Mouse (Mus musculus) cerebral cortex, adult 2 months (tissue): Measurements from ENCODE around the gene Fam172a.

ENCODE experiments used
- WGBS: fragments of 180-500 bp; shearing (Covaris S2); methylation state at CpG from one replicate; pipeline ENCODE4 v1.1.7; 2018; 5-methylcytosine and 5-hydroxymethylcytosine counted together

Gene Fam172a

GRCm38 (mm10) chr13:77977121-77977520 is 275.3 kb downstream of the Fam172a start:
- WGBS = 99% methylated on average over 1 of the region's 1 CpGs

DNA sequence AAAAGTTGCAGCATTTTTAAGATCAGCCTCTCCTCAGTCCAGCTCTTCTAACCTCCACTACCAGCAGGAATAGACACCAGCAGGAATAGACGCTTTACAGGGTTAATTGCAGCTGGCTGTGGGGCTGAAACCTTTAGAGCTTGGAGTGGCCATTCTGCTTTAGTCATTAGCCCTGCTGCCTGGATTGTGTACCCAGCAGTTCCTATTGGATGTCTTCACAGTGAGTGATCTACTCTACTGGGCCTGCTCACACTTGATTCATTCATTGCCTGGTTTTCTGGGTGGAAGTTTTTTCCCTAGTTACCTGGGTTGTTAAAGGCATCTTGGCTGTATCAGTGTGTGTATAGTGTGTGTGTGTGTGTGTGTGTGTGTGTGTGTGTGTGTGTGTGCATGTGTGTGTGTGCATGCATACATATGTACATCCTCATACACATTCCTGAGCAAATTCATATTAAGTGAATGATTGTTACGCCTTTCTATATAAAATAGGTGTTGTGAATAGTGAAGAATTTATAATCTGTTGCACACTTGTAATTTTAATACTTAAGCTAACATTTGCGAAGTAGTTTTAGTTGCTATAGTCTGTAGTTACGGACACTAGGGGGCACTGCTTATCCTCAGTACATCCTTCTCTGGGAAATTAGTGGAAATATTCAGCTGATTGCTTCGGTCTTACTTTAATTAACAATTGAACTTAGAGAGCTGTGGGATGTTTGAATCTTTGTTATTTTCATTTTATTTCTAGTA is 280.4 kb downstream of the Fam172a start:
- WGBS = 26% methylated on average over 5 of the region's 5 CpGs

DNA sequence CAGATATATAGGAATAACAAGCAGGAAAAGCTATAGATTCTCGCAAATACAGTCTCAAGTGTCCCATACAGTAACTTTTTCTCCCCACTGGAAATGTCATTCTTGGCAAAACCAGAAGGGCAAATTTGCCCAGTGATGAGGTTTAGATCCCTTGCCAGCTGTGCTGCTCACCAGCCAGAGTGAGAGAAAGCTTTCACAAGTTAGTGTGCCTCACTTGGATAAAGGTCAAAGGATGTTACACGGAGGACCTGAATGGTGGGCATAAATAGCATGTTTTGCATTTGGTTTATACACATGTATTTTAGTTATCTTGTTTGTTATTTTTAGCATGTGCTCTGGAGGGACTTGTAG is 281.0 kb downstream of the Fam172a start:
- WGBS = 42% methylated on average over 2 of the region's 2 CpGs

- 86% methylated on average over 5 of the region's 5 CpGs for WGBS
These were observed 289.5 kb downstream of the Fam172a start for GRCm38 (mm10) chr13:77991189-77991886.

DNA sequence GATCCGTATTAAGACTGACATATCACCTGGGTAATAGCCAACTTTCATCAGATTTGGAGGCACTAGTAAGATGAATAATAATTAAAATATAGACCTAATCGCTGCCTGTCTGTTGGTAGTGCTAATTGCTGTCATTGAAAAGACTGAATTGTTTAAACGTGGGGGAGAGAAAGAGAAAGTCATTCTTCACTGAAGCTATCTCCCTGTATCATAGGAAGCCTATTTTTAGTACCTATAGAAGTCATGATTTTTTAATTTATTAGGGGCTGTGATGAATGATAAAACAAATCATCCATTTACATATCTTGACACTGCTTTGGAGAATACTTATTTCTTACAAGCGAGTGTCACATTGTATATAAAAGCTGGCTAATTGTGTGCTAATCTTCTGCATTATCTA is 302.8 kb downstream of the Fam172a start:
- 75% methylated on average over 4 of the region's 4 CpGs for WGBS

GRCm38 (mm10) chr13:78005344-78005743 is 303.5 kb downstream of the Fam172a start:
- WGBS = 61% methylated on average over 3 of the region's 3 CpGs

DNA sequence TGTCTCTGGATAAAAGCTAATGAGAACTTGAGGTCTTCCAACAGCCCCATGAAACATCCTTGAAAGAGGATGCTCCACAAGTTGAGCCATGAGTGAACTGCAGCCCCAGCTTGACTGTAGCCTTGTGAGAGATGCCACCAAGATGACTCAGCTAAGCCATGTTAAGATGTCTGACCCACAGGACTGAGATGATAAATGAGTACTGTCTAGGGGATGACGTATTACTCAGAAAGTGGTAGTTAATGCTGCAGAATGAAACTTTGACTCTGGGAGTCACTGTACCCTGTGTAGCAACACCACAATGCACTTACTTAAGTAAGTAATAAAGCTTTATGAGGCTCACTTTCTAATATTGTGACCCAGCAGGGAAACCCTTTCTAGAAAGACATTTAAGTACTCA is 308.3 kb downstream of the Fam172a start:
- WGBS = 98% methylated on average over 1 of the region's 1 CpGs

DNA sequence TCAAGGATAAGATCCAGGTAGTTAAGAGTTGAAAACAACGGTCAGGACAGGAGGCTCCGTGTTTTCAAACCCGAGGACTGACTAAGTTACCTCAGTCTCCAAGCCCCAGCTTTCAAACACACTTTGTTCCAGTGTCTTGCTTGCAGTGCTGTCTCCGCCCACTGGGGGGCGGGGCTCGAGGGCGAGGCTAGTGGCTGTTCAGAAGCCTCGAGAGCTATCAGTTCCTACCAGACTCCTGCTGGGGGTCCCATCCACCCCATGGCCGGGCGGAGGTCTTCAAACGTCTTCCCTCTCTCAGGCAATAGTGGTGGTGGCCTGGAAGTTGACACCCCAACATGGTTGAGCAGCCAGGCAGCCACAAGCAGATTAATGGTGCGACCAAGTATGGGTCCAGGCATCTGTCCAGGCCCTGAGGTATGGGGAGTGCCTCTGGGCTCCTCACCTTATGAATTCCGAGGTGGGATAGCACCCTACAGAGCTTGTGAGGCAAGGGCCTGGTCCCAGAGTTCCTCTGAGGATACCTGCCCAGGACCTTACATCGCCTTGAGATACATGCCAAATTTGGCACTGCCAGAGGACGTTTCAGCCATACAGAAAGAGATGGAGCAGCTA is 323.0 kb downstream of the Fam172a start, which contains the start of gene Pou5f2:
Gene Pou5f2, plus strand, starts transcription at position 220 of the 612 bp plus-strand sequence.
- WGBS = 67% methylated on average over 15 of the region's 15 CpGs

DNA sequence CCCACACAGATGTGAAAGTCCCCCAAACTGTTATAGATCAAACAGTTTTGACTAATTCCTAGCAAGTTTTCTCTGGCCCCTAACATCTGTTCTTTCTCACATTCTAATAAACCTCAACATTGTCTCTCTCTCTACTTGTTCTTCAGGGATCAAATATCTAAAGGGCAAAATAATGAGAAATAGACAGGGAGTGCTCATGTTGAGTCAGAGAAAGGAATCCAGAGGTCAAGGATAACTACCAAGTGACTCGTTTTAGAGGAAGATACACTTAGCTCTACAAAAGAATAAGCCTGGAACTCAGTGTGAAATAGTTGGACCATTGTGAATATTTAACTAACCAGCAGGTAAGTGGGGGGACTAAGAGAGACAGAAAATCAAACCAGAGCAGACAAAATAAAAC is 331.0 kb downstream of the Fam172a start:
- WGBS = 63% methylated on average over 1 of the region's 1 CpGs

DNA sequence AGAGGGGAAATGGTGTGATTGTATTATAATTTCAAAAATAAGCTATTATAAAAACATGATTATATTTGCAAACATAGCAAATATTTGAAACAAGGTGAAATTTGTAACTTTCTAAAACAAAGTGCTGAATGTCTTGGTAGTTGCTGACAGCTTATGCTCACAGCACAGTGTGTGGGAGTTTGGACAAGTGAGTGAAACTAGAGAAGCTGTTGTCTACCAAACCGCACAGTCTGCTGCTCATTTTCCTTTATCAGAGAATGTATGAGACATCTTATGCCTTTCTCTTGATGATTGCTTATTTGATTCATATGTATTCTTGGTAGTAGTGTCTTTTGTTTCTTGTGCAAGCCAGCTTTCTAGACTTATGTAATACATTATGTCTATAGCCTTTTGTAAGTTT is 335.4 kb downstream of the Fam172a start:
- 58% methylated on average over 1 of the region's 1 CpGs for WGBS

DNA sequence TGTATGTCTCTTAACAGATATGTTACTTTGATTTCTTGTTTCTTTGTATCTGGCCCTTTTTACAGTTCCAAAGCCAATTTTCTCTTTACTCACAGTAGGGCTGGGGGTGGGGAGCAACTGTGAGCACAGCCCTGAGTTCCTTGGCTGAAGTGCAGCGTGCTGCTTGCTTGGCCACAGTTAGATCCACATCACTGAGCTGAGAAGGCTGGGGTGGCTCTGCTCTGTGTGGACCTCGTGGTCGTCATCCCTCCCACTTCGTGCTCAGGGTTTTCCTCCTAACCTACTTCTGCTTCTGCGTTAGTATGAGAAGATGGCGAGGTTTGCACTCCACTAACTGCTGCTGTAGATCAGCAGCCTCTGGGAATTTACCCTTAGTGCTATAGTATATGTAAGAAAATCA is 341.4 kb downstream of the Fam172a start:
- WGBS = 47% methylated on average over 6 of the region's 6 CpGs

GRCm38 (mm10) chr13:78045116-78045515 is 343.3 kb downstream of the Fam172a start:
- 84% methylated on average over 5 of the region's 5 CpGs for WGBS

DNA sequence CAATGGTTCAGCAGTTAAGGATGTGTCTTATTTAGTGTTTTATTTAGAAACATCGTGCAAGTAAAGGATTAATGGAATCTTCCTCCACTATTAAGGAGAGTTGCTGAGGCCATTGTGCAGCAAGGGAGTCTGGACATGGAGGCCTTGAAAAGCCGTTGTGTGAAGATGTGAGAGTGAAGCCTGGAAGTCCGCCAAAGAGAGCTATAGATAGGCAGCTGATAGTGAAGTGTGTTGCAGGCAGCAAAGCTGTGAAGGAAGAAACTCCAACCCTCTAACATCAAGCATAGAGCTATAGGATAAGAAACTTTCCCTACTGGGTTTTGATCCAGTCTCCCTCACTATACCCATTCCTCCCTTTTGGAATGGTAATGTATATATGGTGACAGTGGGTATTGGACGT is 385.9 kb downstream of the Fam172a start:
- WGBS = 80% methylated on average over 4 of the region's 4 CpGs

DNA sequence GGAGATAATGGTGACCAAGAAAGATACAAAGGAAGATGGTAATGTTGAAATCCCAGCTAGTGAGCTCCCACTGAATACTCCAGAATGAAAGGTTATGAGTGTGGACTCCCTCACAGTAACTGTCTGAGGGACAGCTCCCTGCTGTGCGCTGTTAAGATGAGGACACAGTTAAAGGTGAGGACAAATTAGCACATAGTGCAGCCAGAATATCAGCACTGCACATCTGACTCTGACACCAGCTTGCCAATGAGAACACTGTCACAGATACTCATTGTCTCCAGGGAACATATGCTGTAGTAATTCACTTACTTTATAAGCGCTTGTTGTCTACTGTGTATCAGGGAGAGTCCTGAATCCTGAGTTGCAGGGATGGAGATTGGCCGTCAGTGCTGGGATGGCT is 390.1 kb downstream of the Fam172a start:
- WGBS = 87% methylated on average over 3 of the region's 3 CpGs

- WGBS = 59% methylated on average over 2 of the region's 2 CpGs
These were observed 392.5 kb downstream of the Fam172a start for GRCm38 (mm10) chr13:78094352-78094751.

DNA sequence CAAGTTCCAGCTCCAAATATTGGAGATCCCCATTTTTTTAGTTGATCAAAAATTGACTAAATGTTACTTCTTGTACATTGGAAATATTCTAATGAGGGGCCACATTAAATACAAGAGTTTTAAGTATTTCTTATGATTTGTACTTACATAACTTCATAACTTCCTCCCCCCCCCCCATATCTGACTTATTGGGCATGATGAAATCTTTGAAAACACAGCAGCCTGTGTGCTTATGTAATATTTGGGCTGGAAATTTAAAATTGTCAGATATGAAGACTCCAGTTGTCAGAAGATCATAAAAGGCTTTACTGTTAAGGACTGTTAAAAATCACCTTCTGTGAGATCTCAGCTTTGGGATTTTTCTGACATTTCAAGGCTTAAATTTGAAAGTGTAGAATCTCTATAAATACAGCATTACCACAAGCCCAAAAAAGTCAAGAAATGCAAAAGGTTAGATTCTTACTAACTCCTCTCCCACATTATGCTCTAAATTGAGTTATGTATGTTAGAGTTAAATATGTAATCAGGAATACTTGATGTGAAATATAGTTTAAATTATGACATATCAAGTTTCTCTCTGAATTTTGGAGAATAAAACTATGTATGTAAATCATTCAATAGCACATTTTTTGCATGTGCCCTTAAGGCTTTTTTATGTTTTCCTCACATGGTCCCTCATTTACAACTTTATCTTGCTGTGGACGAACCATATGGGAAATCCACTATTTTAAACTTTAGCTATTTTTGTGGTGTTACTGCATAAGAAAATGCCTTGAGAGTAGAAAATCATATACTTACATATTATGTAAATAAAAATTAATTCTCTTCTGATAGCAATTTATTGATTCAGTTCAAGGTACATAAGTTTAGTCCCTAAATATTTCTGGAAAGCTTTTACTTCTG is 393.5 kb downstream of the Fam172a start:
- 46% methylated on average over 1 of the region's 1 CpGs for WGBS

DNA sequence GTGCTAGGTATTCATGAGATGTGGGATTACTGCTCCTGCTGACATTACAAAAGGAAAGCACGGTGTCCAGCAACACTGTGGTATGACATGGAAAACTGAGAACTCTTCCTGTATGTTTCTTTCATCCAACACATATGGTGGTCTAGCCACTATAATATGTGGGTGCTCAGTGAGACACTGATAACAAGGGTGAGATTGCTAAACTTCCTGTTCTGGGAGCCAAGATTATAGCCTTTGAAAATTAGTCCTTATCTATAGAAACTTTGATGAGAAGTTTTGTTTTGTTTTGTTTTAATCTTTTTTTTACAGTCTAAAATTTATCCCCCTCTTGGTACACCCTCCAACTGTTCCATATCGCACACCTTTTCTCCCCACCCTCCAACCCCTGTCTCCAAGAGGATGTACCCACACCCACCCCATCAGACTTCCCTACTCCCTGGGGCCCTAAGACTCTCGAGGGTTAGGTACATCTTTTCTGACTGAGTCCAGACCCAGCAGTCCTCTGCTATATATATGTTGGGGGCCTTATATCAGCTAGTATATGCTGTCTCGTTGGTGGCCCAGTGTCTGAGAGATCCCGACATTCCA is 397.1 kb downstream of the Fam172a start:
- 91% methylated on average over 5 of the region's 5 CpGs for WGBS

- WGBS = 41% methylated on average over 3 of the region's 3 CpGs
These were observed 398.1 kb downstream of the Fam172a start for GRCm38 (mm10) chr13:78099746-78100530.

- WGBS = 47% methylated on average over 3 of the region's 3 CpGs
These were observed 398.8 kb downstream of the Fam172a start for GRCm38 (mm10) chr13:78100664-78101063.

GRCm38 (mm10) chr13:78102337-78102736 is 400.5 kb downstream of the Fam172a start:
- 82% methylated on average over 2 of the region's 2 CpGs for WGBS

DNA sequence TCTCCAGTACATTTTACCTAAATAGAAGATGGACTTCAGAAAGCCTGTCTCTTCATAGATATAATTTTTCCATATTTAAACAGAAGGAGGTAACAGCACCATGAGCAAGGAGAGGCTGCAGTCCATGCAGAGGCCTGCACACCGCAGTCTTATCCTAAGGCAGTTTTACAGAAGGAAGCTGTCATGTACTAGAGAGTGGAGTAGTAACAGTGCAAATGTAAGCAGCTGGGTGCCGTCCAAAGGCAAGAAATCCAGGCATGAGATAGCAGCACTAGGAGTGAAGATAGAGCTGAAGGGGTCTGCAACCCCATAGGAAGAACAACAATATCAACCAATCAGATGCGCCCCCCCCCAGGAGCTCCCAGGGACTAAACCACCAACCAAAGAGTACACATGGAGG is 403.0 kb downstream of the Fam172a start:
- WGBS = 79% methylated on average over 3 of the region's 3 CpGs
